Mouse (Mus musculus) forebrain, embryonic 12.5 days (tissue): ENCODE measurements around the gene Raet1e. TPM values are rescaled to one million over a fixed set of nuclear protein-coding genes. Genes with fewer than 3 reads are reported as not detected.

ENCODE experiments used
- polyA plus RNA-seq: library from polyadenylated mRNA; unstranded; fragments of >200 nt; fragmentation: Nextera tagmentation; extraction: Ambion mirVana; gene quantifications from 2 replicates; pipeline ENCODE4 v1.2.1, GENCODE M21; 2016

Gene Raet1e
- polyA plus RNA-seq, 1 experiment from 2014 or later, result 5.9 TPM

Other genes starting within 250 kb of the Raet1e start
- gene 4930444G20Rik, start 90.5 kb upstream of the Raet1e start, polyA plus RNA-seq, result not detected in 2 replicates
- 11.5 and 14.4 TPM in 2 replicates for gene E030030I06Rik, start 9.3 kb upstream of the Raet1e start, polyA plus RNA-seq
- gene H60b, start within 50 bp of the Raet1e start, polyA plus RNA-seq, result 0.59 and 1.1 TPM in 2 replicates
- gene Raet1d, start 202.0 kb downstream of the Raet1e start, polyA plus RNA-seq, result 11.2 and 12.6 TPM in 2 replicates